Mouse (Mus musculus): Measurements from ENCODE around the gene 3830406C13Rik.

The 3830406C13Rik gene

GRCm38 (mm10) chr14:12342458-12343131, 58.6 kb downstream of the 3830406C13Rik start:
- no peak for DNase-seq (ENCODE audit: low spot score in 2 of 2)

GRCm38 (mm10) chr14:12343451-12343941, 59.5 kb downstream of the 3830406C13Rik start:
- DNase-seq (ENCODE audit: low spot score in 2 of 2) = no peak

DNA sequence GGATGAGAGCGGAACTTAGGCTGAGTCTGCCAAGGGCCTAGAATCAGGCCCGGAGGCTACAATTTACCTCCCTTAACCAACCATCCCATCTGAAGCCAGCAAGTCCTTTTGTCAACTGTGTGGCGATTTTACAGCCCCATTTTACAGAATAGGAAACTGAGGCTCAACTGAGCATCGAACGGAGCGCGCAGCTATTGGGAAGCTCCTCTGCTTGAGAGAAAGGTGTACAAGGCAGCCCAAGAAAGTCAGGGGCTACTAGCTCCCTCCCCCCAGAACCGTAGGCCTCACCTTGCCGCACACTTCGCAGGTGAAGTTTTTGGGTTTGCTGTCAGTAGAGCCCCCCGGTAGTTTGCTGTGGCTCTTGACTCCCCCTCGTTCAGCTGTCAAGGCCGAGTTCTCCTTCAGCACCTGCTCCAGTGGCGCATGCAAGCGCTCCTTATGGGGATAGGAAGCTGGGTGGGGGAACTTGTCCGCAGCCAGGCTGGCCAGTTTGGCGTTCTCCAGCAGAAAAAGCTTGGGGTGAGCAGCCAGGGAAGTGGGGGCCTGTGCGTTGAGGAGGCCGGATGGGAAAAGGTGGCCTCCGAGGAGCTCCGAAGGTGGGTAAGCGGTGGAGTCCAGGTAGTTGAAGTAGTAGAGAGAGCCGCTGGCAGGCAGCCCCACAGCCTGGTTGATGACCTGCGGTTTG, 60.2 kb downstream of the 3830406C13Rik start:
- no peak for DNase-seq (ENCODE audit: low spot score in 2 of 2)

GRCm38 (mm10) chr14:12344746-12345240, 60.8 kb downstream of the 3830406C13Rik start:
- DNase-seq (ENCODE audit: low spot score in 2 of 2) = no peak

- no peak for DNase-seq (ENCODE audit: low spot score in 2 of 2)
Measured at GRCm38 (mm10) chr14:12345241-12345921, 61.4 kb downstream of the 3830406C13Rik start.

DNA sequence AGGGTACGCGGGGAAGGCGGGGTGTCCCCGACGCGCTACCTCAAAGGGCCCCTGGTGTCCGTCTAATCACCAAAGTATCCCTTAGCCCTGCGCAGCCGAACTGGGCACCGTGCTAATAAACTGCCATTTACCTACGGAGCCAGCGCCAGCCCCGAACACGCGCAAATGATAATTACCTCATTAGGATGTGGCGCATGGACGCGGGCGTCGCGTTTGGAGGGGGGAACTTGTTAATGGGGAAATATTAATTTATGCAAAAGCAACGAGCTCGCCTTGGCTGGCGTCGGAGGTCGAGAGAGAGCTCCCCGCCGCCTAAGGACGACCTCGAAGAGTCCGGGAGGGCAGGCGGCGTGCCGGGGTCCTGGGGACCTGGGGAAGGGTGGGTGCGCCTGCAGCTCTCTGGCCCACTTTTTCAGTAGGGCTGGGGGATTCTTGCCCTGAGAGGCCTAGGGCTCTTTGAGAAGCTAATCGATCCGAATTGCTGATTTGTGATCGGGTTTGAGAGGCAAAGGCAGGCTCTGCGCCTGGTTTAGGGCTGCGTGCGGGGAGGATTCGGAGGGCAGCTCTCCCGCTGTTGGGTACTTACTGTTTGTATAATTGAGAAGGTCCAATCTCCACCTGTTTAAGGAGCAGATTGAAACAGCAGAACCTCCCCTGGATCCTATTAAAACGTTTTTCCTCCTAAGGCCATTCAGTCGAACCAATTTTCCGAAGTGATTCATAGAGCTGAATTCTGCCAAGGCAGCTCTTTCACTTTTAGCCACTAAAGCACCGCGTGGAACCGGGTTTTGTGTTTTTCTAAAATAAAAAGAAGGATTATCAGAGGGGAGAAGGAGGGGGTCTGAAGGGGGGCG, 62.3 kb downstream of the 3830406C13Rik start:
- no peak for DNase-seq (ENCODE audit: low spot score in 2 of 2)

DNA sequence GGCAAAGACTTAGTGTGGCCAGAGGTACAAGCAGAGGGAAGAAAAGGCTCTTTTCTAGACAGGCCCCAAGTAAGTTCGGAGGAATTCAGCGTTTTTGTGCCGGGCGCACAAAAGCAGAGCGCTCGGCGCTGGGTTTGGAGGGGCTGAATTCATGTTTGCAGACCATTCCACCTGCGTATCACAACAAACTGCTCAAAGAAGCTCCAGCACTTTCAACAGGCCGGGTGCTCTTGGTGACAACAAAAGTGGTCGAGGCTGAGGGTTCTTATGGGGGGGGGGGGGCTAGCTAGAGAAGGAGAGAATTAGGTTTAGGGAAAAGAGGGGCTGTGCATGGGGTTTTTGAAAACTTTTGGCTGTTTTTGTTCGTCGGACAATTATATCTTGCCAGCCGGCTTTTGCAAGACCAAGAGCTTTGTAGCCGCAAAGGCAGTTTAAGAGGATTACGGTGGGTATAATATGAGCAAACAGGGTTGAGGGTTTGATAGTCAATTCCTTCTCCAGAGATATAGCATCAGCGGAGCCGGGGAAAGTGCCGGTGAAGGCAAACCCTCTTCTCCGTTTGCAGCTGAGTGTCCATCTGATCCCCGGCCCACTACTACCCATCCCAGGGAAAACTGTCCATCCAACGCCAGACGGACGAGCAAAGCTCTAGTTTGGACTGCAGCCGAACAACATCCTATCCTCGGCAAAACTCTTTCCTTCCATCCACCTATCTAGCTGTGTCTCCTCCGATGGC, 63.1 kb downstream of the 3830406C13Rik start:
- no peak for DNase-seq (ENCODE audit: low spot score in 2 of 2)

DNA sequence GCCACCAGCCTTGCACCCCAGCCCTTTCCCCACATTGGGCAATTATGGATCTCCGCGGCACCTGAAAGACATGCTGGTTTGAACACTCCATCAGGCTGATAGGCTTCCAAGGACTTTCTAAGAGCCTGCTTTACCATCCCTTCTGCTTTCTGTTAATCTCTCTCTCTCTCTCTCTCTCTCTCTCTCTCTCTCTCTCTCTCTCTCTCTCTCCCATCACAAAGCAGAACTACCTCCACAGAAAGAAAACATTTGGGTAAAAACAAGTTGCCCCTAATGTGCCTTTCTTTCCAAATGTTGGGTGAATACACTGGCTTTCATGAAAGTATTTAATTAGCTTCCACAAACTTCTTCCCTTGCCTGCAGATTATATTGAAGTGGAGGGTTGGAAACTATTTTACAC, 64.1 kb downstream of the 3830406C13Rik start, which contains the start of gene Fezf2:
TSS of gene Fezf2 (minus strand) at position 101 of the 400 bp plus-strand sequence.
- DNase-seq (ENCODE audit: low spot score in 2 of 2) = no peak

DNA sequence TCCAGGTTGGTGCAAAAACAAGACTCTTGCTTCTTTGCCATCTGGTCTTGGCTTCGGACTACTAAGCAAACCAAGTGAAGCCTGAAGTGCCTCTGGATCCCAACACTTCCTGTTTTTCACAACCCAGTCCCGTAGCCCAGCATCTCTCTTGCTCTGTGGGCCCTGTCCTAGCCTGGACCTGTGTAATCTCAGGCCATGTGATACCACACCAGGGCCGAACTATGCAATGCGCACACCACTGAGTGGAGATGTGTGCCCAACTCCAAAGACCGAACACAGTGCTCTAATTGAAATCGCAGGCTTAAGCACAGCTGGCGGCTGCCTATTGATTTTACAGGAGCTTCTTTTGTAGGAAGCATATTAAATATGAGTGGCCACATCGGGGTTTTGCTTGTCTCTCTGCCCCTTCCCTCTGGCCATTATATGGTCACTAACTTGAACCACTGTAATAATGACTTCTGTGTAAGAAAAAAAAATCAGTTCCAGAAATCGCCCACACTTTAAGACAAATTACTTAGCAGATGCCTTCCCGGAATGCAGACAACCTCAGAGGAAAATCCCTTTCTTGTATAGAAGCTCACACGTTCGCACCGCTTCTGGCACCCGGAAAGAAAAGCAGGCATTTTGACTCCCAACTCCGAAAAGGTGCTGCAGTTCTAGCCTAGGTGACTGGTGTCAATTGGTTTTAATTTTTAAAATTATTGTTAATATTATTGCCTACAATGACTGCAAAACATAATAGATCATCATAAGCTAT, 65.5 kb downstream of the 3830406C13Rik start:
- DNase-seq (ENCODE audit: low spot score in 2 of 2) = no peak

DNA sequence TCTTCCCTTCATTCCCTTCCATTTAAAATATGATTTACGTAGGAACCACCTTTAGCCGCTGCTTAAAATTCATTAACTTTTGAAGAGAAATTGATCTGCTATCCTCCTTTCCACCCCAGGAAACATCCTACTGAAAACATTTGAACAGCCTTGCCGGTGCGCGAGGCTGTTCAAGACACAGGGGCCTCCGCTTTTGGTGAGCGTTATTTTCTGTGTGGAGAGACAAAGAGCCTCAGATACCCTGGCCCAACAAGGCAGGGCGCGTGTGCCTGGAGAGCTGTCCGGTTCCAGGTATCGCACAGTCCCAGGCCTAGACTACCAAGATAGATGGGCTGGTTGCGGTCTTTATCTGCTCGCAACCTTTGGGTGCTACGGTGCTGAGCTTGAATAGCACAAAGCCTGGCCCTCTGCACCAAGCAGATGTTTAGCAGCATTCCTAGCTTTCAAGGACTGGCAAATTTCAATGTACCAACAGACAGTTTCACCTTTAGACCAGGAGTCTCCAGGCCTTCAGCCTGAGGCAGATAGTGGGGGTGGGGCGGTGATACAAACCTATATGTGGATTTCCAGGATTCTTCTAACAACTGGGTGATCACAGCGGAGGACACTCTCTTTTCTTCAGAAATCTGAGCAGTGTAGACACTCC, 66.4 kb downstream of the 3830406C13Rik start:
- DNase-seq (ENCODE audit: low spot score in 2 of 2) = no peak
